Mouse (Mus musculus): ENCODE results near the gene Tlx1.
A peak's percentile ranks its signal among the peaks of the same experiment; 100 is the strongest.

The Tlx1 gene

GRCm38 (mm10) chr19:45150490-45151181 is at the start of gene Tlx1:
Tlx1 (plus strand) TSS chr19:45150680.
- no peak for DNase-seq (ENCODE audit: low spot score)

GRCm38 (mm10) chr19:45105591-45105990 is 44.9 kb upstream of the Tlx1 start:
- no peak for DNase-seq (ENCODE audit: low spot score)

- DNase-seq (ENCODE audit: low spot score), result no peak
Observed at GRCm38 (mm10) chr19:45106689-45107088, 43.8 kb upstream of the Tlx1 start.

GRCm38 (mm10) chr19:45110681-45111080 is 39.8 kb upstream of the Tlx1 start:
- no peak for DNase-seq (ENCODE audit: low spot score)

- DNase-seq (ENCODE audit: low spot score), result no peak
Observed at GRCm38 (mm10) chr19:45112444-45112843, 38.0 kb upstream of the Tlx1 start.

- DNase-seq (ENCODE audit: low spot score), result no peak
Observed at GRCm38 (mm10) chr19:45113791-45114460, 36.6 kb upstream of the Tlx1 start.

- DNase-seq (ENCODE audit: low spot score), result no peak
Observed at GRCm38 (mm10) chr19:45114772-45115171, 35.7 kb upstream of the Tlx1 start.

- DNase-seq (ENCODE audit: low spot score), result peak; percentile 10
Observed at GRCm38 (mm10) chr19:45116798-45117197, 33.7 kb upstream of the Tlx1 start.

GRCm38 (mm10) chr19:45131966-45132628 is 18.4 kb upstream of the Tlx1 start:
- no peak for DNase-seq (ENCODE audit: low spot score)

- DNase-seq (ENCODE audit: low spot score), result no peak
Observed at GRCm38 (mm10) chr19:45142531-45142930, 7.9 kb upstream of the Tlx1 start.

GRCm38 (mm10) chr19:45143214-45143895 is 7.1 kb upstream of the Tlx1 start:
- no peak for DNase-seq (ENCODE audit: low spot score)

- DNase-seq (ENCODE audit: low spot score), result no peak
Observed at GRCm38 (mm10) chr19:45147071-45147470, 3.4 kb upstream of the Tlx1 start.

GRCm38 (mm10) chr19:45151361-45152182 is 1.1 kb downstream of the Tlx1 start:
- DNase-seq (ENCODE audit: low spot score), result no peak

GRCm38 (mm10) chr19:45152183-45152650 is 1.7 kb downstream of the Tlx1 start:
- DNase-seq (ENCODE audit: low spot score), result no peak

- no peak for DNase-seq (ENCODE audit: low spot score)
Observed at GRCm38 (mm10) chr19:45153311-45154058, 3.0 kb downstream of the Tlx1 start.

GRCm38 (mm10) chr19:45154059-45154386 is 3.5 kb downstream of the Tlx1 start:
- no peak for DNase-seq (ENCODE audit: low spot score)

- no peak for DNase-seq (ENCODE audit: low spot score)
Observed at GRCm38 (mm10) chr19:45154521-45154920, 4.0 kb downstream of the Tlx1 start.

GRCm38 (mm10) chr19:45155141-45155790 is 4.8 kb downstream of the Tlx1 start:
- DNase-seq (ENCODE audit: low spot score), result no peak

- DNase-seq (ENCODE audit: low spot score), result no peak
Observed at GRCm38 (mm10) chr19:45155791-45156186, 5.3 kb downstream of the Tlx1 start.

- DNase-seq (ENCODE audit: low spot score), result no peak
Observed at GRCm38 (mm10) chr19:45156381-45156780, 5.9 kb downstream of the Tlx1 start.

All from c-Kit-positive CD71-positive TER-119-positive erythroid progenitor cells, embryonic 14.5 days (primary cell).